Mouse (Mus musculus) neural tube, embryonic 11.5 days (tissue): ENCODE results near the gene Ckap5. TPM values are rescaled to one million over a fixed set of nuclear protein-coding genes. Genes with fewer than 3 reads are reported as not detected.
"Not testable (repeated sequence)": the region's sequence is repeated elsewhere in the genome, so short reads cannot be mapped to it uniquely, and the experiment has no call there.

Experiments used
- ATAC-seq: fragments of 200-750 bp; cut with Nextera tagmentation; 2 replicates; pipeline ENCODE4 v1.8.0; 2017; ENCODE audit warnings: moderate number of reproducible peaks, mild to moderate bottlenecking, moderate TSS enrichment, moderate library complexity; ENCODE audit not compliant: insufficient read depth, low FRiP score, low TSS enrichment
- DNase-seq: peaks from one replicate; pipeline ENCODE4 v3.0.0-alpha.2; 2015; ENCODE audit warnings: low spot score
- H3K27ac ChIP-seq: fragments of 300-500 bp; sonication (generic); 2 replicates; pipeline ENCODE4 v1.5.1; 2014; ENCODE audit warnings: low read depth, mild to moderate bottlenecking, low read length
- H3K27me3 ChIP-seq: fragments of 300-500 bp; sonication (generic); 2 replicates; pipeline ENCODE4 v1.6.1; 2014; ENCODE audit warnings: mild to moderate bottlenecking, low read length, mixed read lengths; ENCODE audit not compliant: control insufficient read depth, insufficient read depth
- H3K36me3 ChIP-seq: fragments of 300-500 bp; sonication (generic); 2 replicates; pipeline ENCODE4 v1.6.1; 2014; ENCODE audit warnings: mild to moderate bottlenecking, low read length, moderate library complexity, mixed read lengths; ENCODE audit not compliant: control insufficient read depth, insufficient read depth
- H3K4me1 ChIP-seq: fragments of 300-500 bp; sonication (generic); 2 replicates; pipeline ENCODE4 v1.6.1; 2014; ENCODE audit warnings: low read length, mixed read lengths; ENCODE audit not compliant: control insufficient read depth, insufficient read depth
- H3K4me2 ChIP-seq: fragments of 300-500 bp; sonication (generic); 2 replicates; pipeline ENCODE4 v1.6.1; 2014; ENCODE audit warnings: low read depth, mild to moderate bottlenecking, moderate library complexity
- H3K4me3 ChIP-seq: fragments of 300-500 bp; sonication (generic); 2 replicates; pipeline ENCODE4 v1.5.1; 2014; ENCODE audit warnings: low read depth, low read length
- H3K9ac ChIP-seq: fragments of 300-500 bp; sonication (generic); 2 replicates; pipeline ENCODE4 v1.6.1; 2014; ENCODE audit warnings: mild to moderate bottlenecking, low read length
- H3K9me3 ChIP-seq: fragments of 300-500 bp; sonication (generic); 2 replicates; pipeline ENCODE4 v1.6.1; 2016; ENCODE audit warnings: low read length; ENCODE audit not compliant: control insufficient read depth
- WGBS: fragments of 180-500 bp; shearing (Covaris S2); extraction: QIAGEN DNeasy Blood & Tissue Kit; methylation state at CpG from one replicate; pipeline ENCODE4 v1.1.7; 2014; 5-methylcytosine and 5-hydroxymethylcytosine counted together
- polyA plus RNA-seq: library from polyadenylated mRNA; unstranded; fragments of >200 nt; fragmentation: Nextera tagmentation; extraction: Ambion mirVana; gene quantifications from 2 replicates; pipeline ENCODE4 v1.2.1, GENCODE M21; 2014

Gene Ckap5
- polyA plus RNA-seq, 1 experiment from 2014 or later: 131 TPM

DNA sequence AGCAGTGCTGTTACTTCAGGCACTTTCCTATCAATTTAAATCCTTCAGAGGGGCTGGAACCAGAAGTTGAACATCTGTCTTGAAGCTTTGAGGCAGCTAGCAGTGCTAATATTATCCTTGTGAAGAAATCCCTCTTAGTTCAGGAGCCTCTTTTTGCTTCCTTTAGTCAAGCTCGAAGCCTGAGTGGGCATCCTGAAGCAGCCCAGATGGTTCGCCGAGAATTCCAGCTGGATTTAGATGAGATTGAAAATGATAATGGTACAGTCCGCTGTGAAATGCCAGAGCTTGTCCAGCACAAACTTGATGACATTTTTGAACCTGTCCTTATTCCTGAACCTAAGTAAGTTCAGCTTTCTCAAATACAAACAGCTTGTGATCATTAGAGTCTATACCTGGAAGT is 73.9 kb downstream of the Ckap5 start:
- H3K27me3 ChIP-seq: no peaks in the 10 kb centered on the region
- no peak overlapping the region for H3K4me3 ChIP-seq
- H3K9ac ChIP-seq: no peak overlapping the region
- no peak overlapping the region for H3K27ac ChIP-seq
- 97% methylated on average over 4 of the region's 4 CpGs for WGBS
- no peak for DNase-seq
- H3K4me1 ChIP-seq: no peaks in the 10 kb centered on the region
- no peaks in the 10 kb centered on the region for H3K9me3 ChIP-seq
- H3K4me2 ChIP-seq: no peak overlapping the region
- ATAC-seq: no peak
- peaks cover 23% of the 10 kb centered on the region for H3K36me3 ChIP-seq

DNA sequence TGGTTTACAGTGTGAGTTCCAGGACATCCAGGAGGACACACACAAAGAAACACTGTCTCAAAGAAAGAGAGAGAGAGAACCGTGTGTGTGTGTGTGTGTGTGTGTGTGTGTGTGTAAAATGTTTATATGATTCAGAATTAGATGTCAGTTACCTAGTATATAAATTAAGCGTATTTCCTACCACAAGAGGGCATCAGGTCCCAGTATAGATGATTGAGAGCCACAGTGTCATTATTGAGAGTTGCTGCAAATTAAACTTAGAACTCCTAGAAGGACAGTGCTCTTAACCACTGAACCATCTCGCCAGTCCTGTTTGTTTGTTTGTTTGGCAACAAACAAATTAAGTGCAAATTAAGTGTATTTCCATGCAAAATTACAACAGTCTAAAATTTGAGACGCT is 75.8 kb downstream of the Ckap5 start:
- no peak overlapping the region for H3K4me3 ChIP-seq
- H3K27ac ChIP-seq: no peak overlapping the region
- ATAC-seq (no peak), DNase-seq (no peak)
- no peak overlapping the region for H3K4me2 ChIP-seq
- no peaks in the 10 kb centered on the region for H3K27me3 ChIP-seq
- 96% methylated on average over 4 of the region's 4 CpGs for WGBS
- H3K4me1 ChIP-seq: no peaks in the 10 kb centered on the region
- no peak overlapping the region for H3K9ac ChIP-seq
- H3K36me3 ChIP-seq: peaks cover 29% of the 10 kb centered on the region
- H3K9me3 ChIP-seq: no peaks in the 10 kb centered on the region

DNA sequence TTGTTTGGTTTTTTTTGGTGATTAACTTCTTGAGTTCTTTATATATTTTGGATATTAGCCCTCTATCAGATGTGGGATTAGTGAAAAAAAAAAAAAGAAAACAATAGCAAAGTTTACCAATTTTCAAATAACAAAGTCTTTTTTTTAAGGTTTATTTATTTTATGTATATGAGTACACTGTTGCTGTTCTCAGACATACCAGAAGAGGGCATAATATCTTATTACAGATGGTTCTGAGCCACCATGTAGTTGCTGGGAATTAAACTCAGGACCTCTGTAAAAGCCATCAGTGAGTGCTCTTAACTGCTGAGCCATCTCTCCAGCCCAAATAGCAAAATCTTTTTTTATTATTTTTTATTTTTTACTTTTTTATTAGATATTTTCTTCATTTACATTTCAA is 82.8 kb downstream of the Ckap5 start:
- H3K4me3 ChIP-seq, H3K9me3 ChIP-seq, H3K4me2 ChIP-seq, H3K4me1 ChIP-seq, H3K27ac ChIP-seq, H3K9ac ChIP-seq, ATAC-seq, H3K27me3 ChIP-seq, DNase-seq: not testable (repeated sequence)
- H3K36me3 ChIP-seq: peaks cover 22% of the 10 kb centered on the region

DNA sequence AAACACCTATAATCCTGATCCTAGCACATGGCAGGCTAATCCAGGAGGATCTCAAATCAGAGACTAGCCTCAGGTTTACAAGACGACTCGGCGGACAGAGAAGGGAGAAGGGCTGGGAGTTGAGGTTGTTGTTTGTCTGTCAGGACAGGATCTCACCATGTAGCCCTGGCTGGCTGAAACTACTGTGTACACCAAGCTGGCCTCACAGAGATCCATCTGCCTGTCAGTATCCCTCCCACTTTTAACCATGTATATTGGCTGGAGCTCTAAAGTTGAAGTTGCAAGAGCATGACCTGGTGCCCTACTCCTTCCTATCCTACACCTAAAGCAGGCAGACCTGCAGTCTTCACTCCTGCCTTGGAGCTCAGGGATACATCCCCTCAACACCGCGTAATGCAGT is 95.8 kb downstream of the Ckap5 start:
- H3K9ac ChIP-seq: no peak overlapping the region
- H3K4me2 ChIP-seq: no peak overlapping the region
- H3K9me3 ChIP-seq: no peaks in the 10 kb centered on the region
- ATAC-seq: no peak
- H3K36me3 ChIP-seq: peaks cover 16% of the 10 kb centered on the region
- no peaks in the 10 kb centered on the region for H3K27me3 ChIP-seq
- WGBS: 91% methylated on average over 5 of the region's 5 CpGs
- H3K27ac ChIP-seq: no peak overlapping the region
- no peak for DNase-seq
- H3K4me3 ChIP-seq: no peak overlapping the region
- no peaks in the 10 kb centered on the region for H3K4me1 ChIP-seq

DNA sequence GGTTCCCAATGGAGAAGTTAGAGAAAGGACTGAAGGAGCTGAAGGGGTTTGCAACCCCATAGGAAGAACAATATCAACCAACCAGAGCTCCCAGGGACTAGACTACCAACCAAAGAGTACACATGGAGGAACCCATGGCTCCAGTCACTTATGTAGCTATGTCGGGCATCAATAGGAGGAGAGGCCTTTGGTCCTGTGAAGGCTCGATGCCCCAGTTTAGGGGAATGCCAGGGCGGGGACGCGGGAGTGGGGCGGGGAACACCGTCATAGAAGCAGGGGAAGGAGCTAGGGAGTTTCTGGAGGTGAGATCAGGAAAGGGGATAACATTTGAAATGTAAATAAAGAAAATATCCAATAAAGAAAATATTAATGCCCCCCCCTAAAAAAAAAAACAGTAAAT is 96.8 kb downstream of the Ckap5 start:
- not testable (repeated sequence) for H3K4me1 ChIP-seq, H3K36me3 ChIP-seq, H3K9me3 ChIP-seq, H3K27ac ChIP-seq, H3K4me3 ChIP-seq, H3K4me2 ChIP-seq, DNase-seq, ATAC-seq, H3K27me3 ChIP-seq, H3K9ac ChIP-seq
- WGBS: 95% methylated on average over 7 of the region's 7 CpGs

DNA sequence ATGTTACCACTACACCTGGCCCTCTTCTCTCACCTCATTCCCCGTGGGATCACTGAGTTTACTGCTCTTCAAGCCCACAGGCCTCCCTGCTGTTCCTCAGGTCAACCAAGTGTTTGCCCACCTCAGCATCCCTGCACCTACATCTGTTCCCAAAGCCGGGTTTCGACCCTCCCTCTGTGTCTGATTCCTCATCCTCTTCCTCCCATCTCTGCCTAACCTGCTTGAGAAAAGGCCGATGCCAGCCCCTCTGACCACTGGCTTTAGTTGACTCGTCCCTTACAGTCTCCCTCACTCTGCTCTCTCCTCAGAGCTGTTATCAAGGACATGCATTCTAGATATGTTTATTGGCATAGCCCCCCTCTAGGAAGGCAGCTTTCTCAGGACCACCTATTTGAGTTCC is 100.9 kb downstream of the Ckap5 start:
- WGBS: 76% methylated on average over 5 of the region's 5 CpGs
- no peak overlapping the region for H3K27ac ChIP-seq
- H3K4me3 ChIP-seq: no peak overlapping the region
- no peak overlapping the region for H3K4me2 ChIP-seq
- H3K9me3 ChIP-seq: no peaks in the 10 kb centered on the region
- H3K9ac ChIP-seq: no peak overlapping the region
- no peak for ATAC-seq
- no peaks in the 10 kb centered on the region for H3K4me1 ChIP-seq
- H3K36me3 ChIP-seq: no peaks in the 10 kb centered on the region
- no peaks in the 10 kb centered on the region for H3K27me3 ChIP-seq
- DNase-seq: no peak

DNA sequence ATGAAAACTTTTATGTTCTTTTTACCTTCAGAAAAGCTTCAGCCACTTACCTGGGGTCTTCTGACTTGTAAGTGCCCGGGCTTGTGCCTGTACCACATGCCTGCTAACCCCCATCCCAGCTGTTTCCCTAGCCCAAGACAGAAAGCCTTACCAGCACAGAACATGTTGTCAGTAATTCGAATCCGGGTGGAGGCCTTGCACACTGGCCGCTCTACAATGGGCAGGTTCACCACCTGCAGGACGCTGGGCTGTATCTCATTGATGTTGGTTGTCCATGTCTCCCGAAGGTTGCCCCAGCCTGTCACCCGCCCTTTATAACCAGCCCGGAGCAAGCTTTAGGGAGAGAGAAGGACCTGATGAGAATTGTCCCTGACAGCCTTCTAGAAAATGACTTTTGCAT is 101.6 kb downstream of the Ckap5 start:
- no peaks in the 10 kb centered on the region for H3K9me3 ChIP-seq
- H3K4me1 ChIP-seq: no peaks in the 10 kb centered on the region
- DNase-seq: no peak
- WGBS: 88% methylated on average over 8 of the region's 8 CpGs
- no peak overlapping the region for H3K4me2 ChIP-seq
- H3K4me3 ChIP-seq: no peak overlapping the region
- ATAC-seq: no peak
- H3K27ac ChIP-seq: no peak overlapping the region
- no peak overlapping the region for H3K9ac ChIP-seq
- no peaks in the 10 kb centered on the region for H3K36me3 ChIP-seq
- no peaks in the 10 kb centered on the region for H3K27me3 ChIP-seq

DNA sequence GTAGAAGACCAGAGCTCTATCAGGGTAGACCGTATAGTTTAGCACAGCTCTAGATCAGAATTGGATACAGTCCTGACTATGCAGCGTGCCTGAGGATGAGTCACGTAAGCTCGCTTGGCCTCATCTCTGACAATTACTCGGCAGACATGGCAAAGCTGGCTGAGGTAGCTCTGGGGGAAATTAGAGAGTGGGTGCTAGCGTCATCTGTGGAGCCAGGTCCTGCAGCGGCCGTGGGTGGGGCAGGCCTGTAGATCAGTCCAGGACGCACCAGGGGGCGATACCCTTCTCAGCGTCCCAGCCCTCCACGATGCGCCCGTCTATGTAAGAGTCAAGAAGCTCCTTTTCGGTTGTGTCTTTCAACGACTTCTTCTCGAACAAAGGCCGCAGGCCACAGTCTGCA is 103.1 kb downstream of the Ckap5 start:
- 86% methylated on average over 18 of the region's 18 CpGs for WGBS
- no peak for DNase-seq
- Histone ChIP-seq H3K9me3 (no peaks in the 10 kb centered on the region), H3K9ac (no peak overlapping the region), H3K4me2 (no peak overlapping the region), H3K4me3 (no peak overlapping the region), H3K4me1 (no peaks in the 10 kb centered on the region), H3K27ac (no peak overlapping the region), H3K27me3 (no peaks in the 10 kb centered on the region), H3K36me3 (no peaks in the 10 kb centered on the region)
- no peak for ATAC-seq

DNA sequence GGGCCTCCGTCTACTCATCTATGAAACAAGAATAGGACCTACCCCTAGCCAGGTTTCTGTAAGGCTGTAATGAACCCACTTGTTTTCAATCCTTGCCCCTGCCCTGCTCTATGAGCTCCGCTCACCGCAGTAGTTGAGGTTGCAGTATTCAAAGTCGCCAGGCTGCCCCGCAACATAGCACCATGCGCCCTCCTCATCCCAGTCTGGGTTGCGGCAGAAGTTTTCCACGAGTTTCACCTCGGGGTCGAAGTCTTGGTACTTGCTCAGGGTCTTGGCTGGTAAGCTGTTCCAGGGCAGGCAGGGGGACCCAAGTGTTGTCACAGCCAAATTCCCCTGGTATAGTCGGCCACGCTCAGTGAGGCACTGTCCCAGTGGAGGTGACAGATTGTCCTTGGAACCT is 103.8 kb downstream of the Ckap5 start:
- no peak for DNase-seq
- ATAC-seq: no peak
- no peak overlapping the region for H3K9ac ChIP-seq
- no peak overlapping the region for H3K4me2 ChIP-seq
- H3K27ac ChIP-seq: no peak overlapping the region
- H3K4me1 ChIP-seq: no peaks in the 10 kb centered on the region
- H3K4me3 ChIP-seq: no peak overlapping the region
- 94% methylated on average over 12 of the region's 12 CpGs for WGBS
- no peaks in the 10 kb centered on the region for H3K36me3 ChIP-seq
- no peaks in the 10 kb centered on the region for H3K27me3 ChIP-seq
- no peaks in the 10 kb centered on the region for H3K9me3 ChIP-seq
